Mouse (Mus musculus) gastrocnemius, adult 2 months (tissue): ENCODE data around the gene Cyp27a1. TPM values are rescaled to one million over a fixed set of nuclear protein-coding genes. Genes with fewer than 3 reads are reported as not detected.
A peak's percentile ranks its signal among the peaks of the same experiment; 100 is the strongest.

ENCODE experiments used
- DNase-seq: peaks from one replicate; pipeline ENCODE4 v3.0.0; 2022
- H3K27ac ChIP-seq: fragments of 200-600 bp; 2 replicates; pipeline ENCODE4 v1.8.1; 2022; ENCODE audit warnings: mild to moderate bottlenecking
- H3K4me3 ChIP-seq: fragments of 200-600 bp; 2 replicates; pipeline ENCODE4 v1.8.1; 2022; ENCODE audit warnings: mild to moderate bottlenecking, moderate library complexity
- CTCF ChIP-seq: fragments of 200-600 bp; IDR thresholded peaks from 2 replicates; pipeline ENCODE4 v1.8.1; 2022; ENCODE audit warnings: antibody characterized with exemption, mild to moderate bottlenecking, moderate library complexity
- intact Hi-C: fragments of 180-260 bp; cut with DNase I; formaldehyde crosslinking; loops from one replicate; pipeline ENCODE4 v1.15.1; 2025
- total RNA-seq, 2 experiments: library from RNA; stranded (reverse); gene quantifications; 2 replicates each; pipeline ENCODE4 v1.2.3; 2021

Cyp27a1 gene
- total RNA-seq, 2 experiments from 2014 or later: 37.7 to 75.4 TPM

DNA sequence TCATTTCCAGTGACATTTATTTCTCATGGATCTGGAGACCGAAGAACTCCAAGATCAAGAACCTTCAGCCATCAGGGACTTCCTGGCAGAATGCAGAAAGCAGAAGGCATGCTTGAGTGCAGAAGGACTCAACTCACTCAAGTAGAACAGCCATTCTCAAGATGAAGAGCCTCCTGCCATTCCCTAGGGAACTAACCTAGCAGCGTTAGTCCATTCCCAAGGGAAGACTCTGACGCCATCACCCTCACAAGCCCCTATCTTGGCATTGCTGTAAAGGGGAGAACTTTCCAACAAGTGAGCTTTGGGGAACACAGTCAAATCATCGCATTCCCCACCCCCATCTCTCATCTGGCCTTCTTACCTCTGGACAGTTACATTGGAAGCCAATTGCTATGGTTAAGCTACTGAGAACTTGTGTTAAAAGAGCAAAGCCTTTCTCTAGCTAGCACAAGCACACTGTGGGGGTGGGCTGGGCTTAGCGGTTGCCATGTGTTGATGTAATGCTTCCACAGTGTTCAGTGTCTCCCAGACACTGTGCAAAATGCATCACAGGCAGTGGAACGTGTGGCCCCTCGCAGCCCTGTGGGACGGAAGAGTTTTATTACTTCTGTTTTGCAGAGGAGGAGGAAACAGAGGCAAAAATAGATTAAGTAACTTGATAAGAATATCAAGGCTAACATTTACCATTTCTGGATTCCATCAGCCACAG is 40.0 kb downstream of the Cyp27a1 start:
- DNase-seq: peak; percentile 54
- Histone ChIP-seq H3K4me3 (no peak overlapping the region; the same call in 1 of the 2 replicates), H3K27ac (peak overlapping the region; percentile 87)
- no peak for TF ChIP-seq CTCF
- intact Hi-C loops: loop anchor here (5.0 to 10.0 kb wide), 3 partner anchors 89 to 216 kb away; partner anchors contain the start of genes Bcs1l, Ttll4 and Zfp142

DNA sequence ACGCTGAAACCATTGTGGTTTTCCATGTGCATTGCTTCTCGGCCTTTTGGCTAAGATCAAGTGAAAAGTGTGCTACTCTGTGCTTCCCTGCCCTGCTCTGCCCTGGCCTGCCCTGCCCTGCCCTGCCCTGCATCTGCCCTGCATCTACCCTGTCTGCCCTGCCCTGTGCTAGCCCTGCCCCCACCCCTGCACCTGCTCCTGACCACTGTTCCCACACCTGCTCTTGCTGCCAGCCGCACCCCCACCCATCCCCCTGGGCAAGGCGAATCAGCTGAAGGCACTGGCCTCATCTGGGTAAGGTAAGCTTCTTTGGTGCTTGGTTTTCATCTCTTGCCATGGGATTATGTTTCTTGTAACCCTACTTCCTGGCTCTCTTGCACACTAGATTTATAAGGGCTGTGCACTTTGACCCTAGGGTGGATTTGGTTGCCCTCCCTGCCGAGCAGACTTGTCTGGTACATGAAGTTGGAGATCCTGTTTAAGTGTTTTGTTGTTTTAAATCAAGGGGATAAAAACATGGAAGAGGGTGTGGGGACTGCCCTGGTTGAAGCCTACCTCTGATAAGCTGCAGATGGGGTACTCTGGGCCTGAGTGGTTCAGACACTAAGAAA is 40.9 kb downstream of the Cyp27a1 start:
- peak; percentile 95 for DNase-seq

GRCm38 (mm10) chr1:74759773-74760172 is 46.4 kb downstream of the Cyp27a1 start:
- no peak overlapping the region for H3K4me3 ChIP-seq
- intact Hi-C loops: loop anchor here (5.0 to 10.0 kb wide), 3 partner anchors 47 to 297 kb away; partner anchors contain the start of genes Cyp27a1 and Ttll4
- H3K27ac ChIP-seq: no peak overlapping the region
- peak; percentile 63 for DNase-seq
- TF ChIP-seq CTCF: peak; percentile 87

More for the DNA sequence above, 40.9 kb downstream of the Cyp27a1 start:
- H3K27ac ChIP-seq: peak overlapping the region; percentile 87
- no peak overlapping the region for H3K4me3 ChIP-seq
- intact Hi-C loops: loop anchor here (5.0 to 10.0 kb wide), 3 partner anchors 89 to 217 kb away; partner anchors contain the start of genes Bcs1l, Ttll4 and Zfp142
- no peak for TF ChIP-seq CTCF

- DNase-seq: peak; percentile 82
- no peak overlapping the region for H3K27ac ChIP-seq
- intact Hi-C loops: loop anchor here (1.0 to 5.0 kb wide), 3 partner anchors 40 to 301 kb away; partner anchors contain the start of gene Cyp27a1
- TF ChIP-seq CTCF: peak; percentile 72
- no peak overlapping the region for H3K4me3 ChIP-seq
These were observed 49.7 kb downstream of the Cyp27a1 start for GRCm38 (mm10) chr1:74763081-74763480.

- Histone ChIP-seq H3K27ac (no peak overlapping the region), H3K4me3 (peak overlapping the region; percentile 75)
- no peak for DNase-seq
- intact Hi-C loops: no loop called here
- no peak for TF ChIP-seq CTCF
These were observed 57.5 kb downstream of the Cyp27a1 start for GRCm38 (mm10) chr1:74770727-74771466.

GRCm38 (mm10) chr1:74771467-74771844 is 58.1 kb downstream of the Cyp27a1 start:
- H3K27ac ChIP-seq: no peak overlapping the region
- H3K4me3 ChIP-seq: peak overlapping the region; percentile 75
- TF ChIP-seq CTCF: no peak
- DNase-seq: no peak
- intact Hi-C loops: no loop called here

- intact Hi-C loops: no loop called here
- H3K27ac ChIP-seq: peak within 1 kb of the TSS; percentile 40; the same call in 1 of the 2 replicates
- no peak for TF ChIP-seq CTCF
- H3K4me3 ChIP-seq: peak within 1 kb of the TSS; percentile 75
- no peak for DNase-seq
These were observed 58.3 kb downstream of the Cyp27a1 start, which contains the start of gene Wnt6 for GRCm38 (mm10) chr1:74771845-74771930. Wnt6 (plus strand) TSS chr1:74771892.

GRCm38 (mm10) chr1:74771931-74772620 is 58.7 kb downstream of the Cyp27a1 start:
- peak; percentile 58 for DNase-seq
- intact Hi-C loops: no loop called here
- Histone ChIP-seq H3K27ac (peak overlapping the region; percentile 40; the same call in 1 of the 2 replicates), H3K4me3 (peak overlapping the region; percentile 75)
- TF ChIP-seq CTCF: no peak

GRCm38 (mm10) chr1:74773136-74773535 is 59.8 kb downstream of the Cyp27a1 start:
- no peak overlapping the region for H3K27ac ChIP-seq
- DNase-seq: peak; percentile 88
- H3K4me3 ChIP-seq: peak overlapping the region; percentile 75
- intact Hi-C loops: no loop called here
- TF ChIP-seq CTCF: no peak

GRCm38 (mm10) chr1:74774062-74774461 is 60.7 kb downstream of the Cyp27a1 start:
- no peak for DNase-seq
- H3K27ac ChIP-seq: no peak overlapping the region
- TF ChIP-seq CTCF: no peak
- intact Hi-C loops: no loop called here
- H3K4me3 ChIP-seq: no peak overlapping the region

GRCm38 (mm10) chr1:74775816-74776215 is 62.4 kb downstream of the Cyp27a1 start:
- DNase-seq: no peak
- intact Hi-C loops: no loop called here
- H3K4me3 ChIP-seq: no peak overlapping the region
- H3K27ac ChIP-seq: no peak overlapping the region
- peak; percentile 41 for TF ChIP-seq CTCF

GRCm38 (mm10) chr1:74778934-74779486 is 65.6 kb downstream of the Cyp27a1 start:
- DNase-seq: no peak
- Histone ChIP-seq H3K4me3 (no peak overlapping the region), H3K27ac (no peak overlapping the region)
- intact Hi-C loops: no loop called here
- TF ChIP-seq CTCF: no peak
